ENCODE assay signal across 29 mouse cellular contexts in the genomic region with DNA sequence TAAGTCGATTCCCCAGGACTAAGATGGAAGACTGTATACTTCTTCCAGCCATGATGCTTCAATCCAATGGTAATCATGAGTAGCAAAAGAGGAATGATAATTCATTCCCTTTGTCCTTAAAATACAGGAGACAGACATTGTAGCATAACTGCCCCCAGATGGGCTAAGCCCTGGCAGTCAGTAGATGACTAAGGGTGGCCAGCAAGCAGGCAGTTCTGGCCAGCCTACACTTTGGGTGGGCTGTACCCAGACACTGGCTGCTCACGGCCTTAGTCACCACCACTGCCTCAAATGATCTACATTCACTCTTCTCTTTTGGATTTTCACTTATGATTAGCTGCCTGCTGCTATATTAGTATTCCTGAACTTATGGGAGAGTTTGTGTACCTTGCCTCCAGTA. TPM values are rescaled to one million over a fixed set of nuclear protein-coding genes. Genes with fewer than 3 reads are reported as not detected.
A peak's percentile ranks its signal among the peaks of the same experiment; 100 is the strongest.
DNase-seq lines count a peak whose midpoint lies in the region; ATAC-seq and TF ChIP-seq lines count a peak whose summit lies in the region.
"Had no signal": no experiment of that assay in that cellular context is flagged by ENCODE, and none has a peak within 500 bp of the region (broad histone marks: within the 10 kb centered on the region; RNA-seq: fewer than 3 reads in every experiment).

No protein-coding gene starts in this region.

- POLR2A ChIA-PET in Patski (lab: Charles Lee): interaction anchor here (0.6 to 0.7 kb wide), 4 partner anchors 63 to 392 kb away, joined by 3 to 4 read pairs (median 4); no protein-coding TSS in a partner anchor

- ATAC-seq in Patski: peak; percentile 73
- ATAC-seq: CD4-positive, CD25-positive, alpha-beta regulatory T cell, adult 4 months; forebrain, embryonic 15.5 days; hindbrain, embryonic 16.5 days; intestine, embryonic 15.5 days had no signal

- no peaks in the 10 kb centered on the region for H3K9me3 ChIP-seq in limb, embryonic 10.5 days (replicated peaks)
- H3K9me3 ChIP-seq: forebrain, embryonic 12.5 days; forebrain, embryonic 15.5 days; heart, embryonic 12.5 days; heart, embryonic 15.5 days; hindbrain, embryonic 10.5 days; hindbrain, embryonic 13.5 days; intestine, embryonic 15.5 days had no signal

- DNase-seq in Patski (ENCODE audit: low read depth, low spot score): no peak
- no peak for DNase-seq in limb, embryonic 10.5 days (ENCODE audit: low spot score)
- DNase-seq in heart, adult 8-10 months (ENCODE audit: low spot score): no peak
- no peak for DNase-seq in kidney, postnatal 14 days
- no peak for DNase-seq in frontal cortex, postnatal 10 days (ENCODE audit: low spot score in 2 of 2)
- DNase-seq: adrenal gland, adult 8-10 months; adrenal gland, postnatal 25 days; B cell, adult 2 months; cerebellum, adult 18-20 months; cerebellum, adult 9-10 months; cerebellum, postnatal 14 days; gastrocnemius, postnatal 10 days; gastrocnemius, postnatal 36 days; heart, adult 2 months; heart, postnatal 10 days; heart, postnatal 36 days; kidney, adult 11 months had no signal

- H3K36me3 ChIP-seq in C2C12 (ENCODE audit: control insufficient read depth, insufficient read depth): no peaks in the 10 kb centered on the region
- H3K36me3 ChIP-seq in limb, embryonic 10.5 days: no peaks in the 10 kb centered on the region
- H3K36me3 ChIP-seq: forebrain, embryonic 12.5 days; forebrain, embryonic 15.5 days; heart, embryonic 12.5 days; heart, embryonic 15.5 days; hindbrain, embryonic 10.5 days; hindbrain, embryonic 13.5 days; intestine, embryonic 15.5 days had no signal

- in situ Hi-C loops in Patski (cut with MboI; ENCODE audit: low pct_unique_long_range_greater_than_20kb): no loop called here

- H3K4me1 ChIP-seq in limb, embryonic 10.5 days: peaks cover 49% of the 10 kb centered on the region
- H3K4me1 ChIP-seq: forebrain, embryonic 12.5 days; heart, embryonic 15.5 days; hindbrain, embryonic 13.5 days; intestine, embryonic 15.5 days had no signal

- H3K27ac ChIP-seq in limb, embryonic 10.5 days: 0 out of 2 replicates have a peak overlapping the region, but pooled peaks have one; percentile 9
- H3K27ac ChIP-seq: forebrain, embryonic 12.5 days; forebrain, embryonic 15.5 days; heart, adult 2 months; heart, embryonic 15.5 days; hindbrain, embryonic 10.5 days; hindbrain, embryonic 13.5 days; intestine, embryonic 15.5 days had no signal

- H3K27me3 ChIP-seq in C2C12 (ENCODE audit: control insufficient read depth, insufficient read depth, insufficient read length): no peaks in the 10 kb centered on the region
- no peaks in the 10 kb centered on the region for H3K27me3 ChIP-seq in Patski
- no peaks in the 10 kb centered on the region for H3K27me3 ChIP-seq in limb, embryonic 10.5 days (ENCODE audit: low read depth, poor library complexity, severe bottlenecking)
- H3K27me3 ChIP-seq: forebrain, embryonic 12.5 days; forebrain, embryonic 15.5 days; heart, embryonic 12.5 days; heart, embryonic 15.5 days; hindbrain, embryonic 13.5 days; intestine, embryonic 15.5 days had no signal

- H3ac ChIP-seq in C2C12 (ENCODE audit: control insufficient read depth, insufficient read length, low read depth): no peak overlapping the region

- H3K79me3 ChIP-seq in C2C12 (ENCODE audit: low read depth): no peaks in the 10 kb centered on the region

- no peak overlapping the region for H3K4me3 ChIP-seq in C2C12 (ENCODE audit: insufficient read depth, poor library complexity, severe bottlenecking)
- H3K4me3 ChIP-seq in limb, embryonic 10.5 days: no peak overlapping the region
- H3K4me3 ChIP-seq: forebrain, embryonic 12.5 days; forebrain, embryonic 15.5 days; heart, adult 2 months; heart, embryonic 12.5 days; heart, embryonic 15.5 days; hindbrain, embryonic 10.5 days; hindbrain, embryonic 13.5 days; intestine, embryonic 15.5 days had no signal

- CTCF ChIA-PET in Patski (lab: Charles Lee): interaction anchor here (0.8 to 2.2 kb wide), 5 partner anchors 9 to 191 kb away, joined by 3 to 8 read pairs (median 4); no protein-coding TSS in a partner anchor

- no peaks in the 10 kb centered on the region for H3K79me2 ChIP-seq in C2C12 (ENCODE audit: control insufficient read depth, insufficient read depth)

- WGBS in limb, embryonic 10.5 days: 75% methylated on average over 2 of the region's 2 CpGs

- no peak for TF ChIP-seq CTCF in C2C12 (IDR thresholded peaks at IDR 0.05; ENCODE audit: control insufficient read depth, insufficient read depth, insufficient read length)
- TF ChIP-seq CTCF in Patski (IDR thresholded peaks at IDR 0.05): no peak

TF ChIP-seq in C2C12, 6 proteins besides CTCF, POLR2A, EP300 and RAD21:
- TF ChIP-seq CEBPB (IDR thresholded peaks at IDR 0.05; ENCODE audit: low read depth) (no peak), MYOD1 (IDR thresholded peaks at IDR 0.05; ENCODE audit: control insufficient read depth, insufficient read length, low read depth) (peak; percentile 35), FOSL1 (IDR thresholded peaks at IDR 0.05; ENCODE audit: insufficient read depth, low read length, poor library complexity, severe bottlenecking) (peak; percentile 20), MAX (IDR thresholded peaks at IDR 0.05) (peak; percentile 53)
TF ChIP-seq in C2C12: peak in this region for 3.

RNA-seq across cellular contexts. Expression of a gene that starts 5.9 kb away (rescaled TPM):
- polyA plus RNA-seq in C2C12 (2012; fragmentation: generic; extraction: Trizol): 13.3 TPM
- polyA plus RNA-seq in Patski (2021): 34.7 TPM
- polyA plus RNA-seq in limb, embryonic 10.5 days (2016; fragmentation: Nextera tagmentation; extraction: Ambion mirVana): 47.0 and 58.8 TPM in 2 replicates
- 1 to 10 TPM; 2.0 to 4.5 (median 2.8) TPM for total RNA-seq in heart, adult 8-10 months (2022)
- total RNA-seq: granulocyte monocyte progenitor cell, adult 5-6 weeks; MEL had no signal
- polyA plus RNA-seq: CD4-positive, CD25-positive, alpha-beta regulatory T cell, adult 4 months had no signal
